Mouse (Mus musculus) heart, embryonic 11.5 days (tissue): ENCODE measurements around the gene Rsrp1. TPM values are rescaled to one million over a fixed set of nuclear protein-coding genes. Genes with fewer than 3 reads are reported as not detected.
A peak's percentile ranks its signal among the peaks of the same experiment; 100 is the strongest.

ENCODE experiments used
- ATAC-seq: fragments of 200-750 bp; cut with Nextera tagmentation; replicated peaks from 2 replicates; pipeline ENCODE4 v1.8.0; 2017; ENCODE audit warnings: moderate library complexity; ENCODE audit not compliant: insufficient number of reproducible peaks, low FRiP score, low TSS enrichment
- H3K27ac ChIP-seq: fragments of 300-500 bp; sonication (generic); 2 replicates; pipeline ENCODE4 v1.5.1; 2014; ENCODE audit warnings: mild to moderate bottlenecking, low read depth, low read length
- H3K27me3 ChIP-seq: fragments of 300-500 bp; sonication (generic); 2 replicates; pipeline ENCODE4 v1.6.1; 2014; ENCODE audit warnings: mild to moderate bottlenecking, low read length, mixed read lengths; ENCODE audit not compliant: control insufficient read depth, insufficient read depth
- H3K36me3 ChIP-seq: fragments of 300-500 bp; sonication (generic); 2 replicates; pipeline ENCODE4 v1.6.1; 2014; ENCODE audit warnings: mild to moderate bottlenecking, low read length, moderate library complexity, mixed read lengths; ENCODE audit not compliant: control insufficient read depth, insufficient read depth
- H3K4me1 ChIP-seq: fragments of 300-500 bp; sonication (generic); 2 replicates; pipeline ENCODE4 v1.6.1; 2014; ENCODE audit warnings: low read length; ENCODE audit not compliant: control insufficient read depth, insufficient read depth
- H3K4me2 ChIP-seq: fragments of 300-500 bp; sonication (generic); 2 replicates; pipeline ENCODE4 v1.6.1; 2014; ENCODE audit warnings: mild to moderate bottlenecking, moderate library complexity
- H3K4me3 ChIP-seq: fragments of 300-500 bp; sonication (generic); 2 replicates; pipeline ENCODE4 v1.5.1; 2014; ENCODE audit warnings: low read depth, low read length
- H3K9ac ChIP-seq: fragments of 300-500 bp; sonication (generic); 2 replicates; pipeline ENCODE4 v1.6.1; 2014; ENCODE audit warnings: mild to moderate bottlenecking, low read depth, low read length, moderate library complexity
- H3K9me3 ChIP-seq: fragments of 300-500 bp; sonication (generic); replicated peaks from 2 replicates; pipeline ENCODE4 v1.6.1; 2016; ENCODE audit warnings: low read length; ENCODE audit not compliant: control insufficient read depth
- WGBS: fragments of 180-500 bp; shearing (Covaris S2); extraction: QIAGEN DNeasy Blood & Tissue Kit; methylation state at CpG from one replicate; pipeline ENCODE4 v1.1.7; 2014; ENCODE audit not compliant: insufficient replicate concordance; 5-methylcytosine and 5-hydroxymethylcytosine counted together
- polyA plus RNA-seq: library from polyadenylated mRNA; unstranded; fragments of >200 nt; fragmentation: Nextera tagmentation; extraction: Ambion mirVana; gene quantifications from 2 replicates; pipeline ENCODE4 v1.2.1, GENCODE M21; 2014

Rsrp1 gene
- 331 and 353 TPM in 2 replicates for polyA plus RNA-seq

- H3K4me1 ChIP-seq, result peaks cover 12% of the 10 kb centered on the region
- H3K4me2 ChIP-seq, result peak within 1 kb of the TSS; percentile 66
- H3K9me3 ChIP-seq, result no peaks in the 10 kb centered on the region
- H3K9ac ChIP-seq, result peak within 1 kb of the TSS; percentile 99
- H3K27me3 ChIP-seq, result no peaks in the 10 kb centered on the region
- ATAC-seq, result peak; percentile 89
- WGBS, result 1% methylated on average over 64 of the region's 64 CpGs
- H3K4me3 ChIP-seq, result peak within 1 kb of the TSS; percentile 100
- H3K36me3 ChIP-seq, result peaks cover 23% of the 10 kb centered on the region
- peak within 1 kb of the TSS; percentile 96 for H3K27ac ChIP-seq
Measured at GRCm38 (mm10) chr4:134923258-134924018, at the start of gene Rsrp1. Rsrp1 (plus strand) TSS chr4:134923592.

- Histone ChIP-seq H3K9me3 (no peaks in the 10 kb centered on the region), H3K36me3 (no peaks in the 10 kb centered on the region), H3K4me3 (no peak overlapping the region), H3K9ac (no peak overlapping the region), H3K27ac (no peak overlapping the region), H3K4me1 (no peaks in the 10 kb centered on the region; the same call in 1 of the 2 replicates), H3K27me3 (no peaks in the 10 kb centered on the region), H3K4me2 (no peak overlapping the region)
- ATAC-seq, result no peak
- WGBS, result 80% methylated on average over 9 of the region's 9 CpGs
Measured at GRCm38 (mm10) chr4:134876171-134876570, 47.2 kb upstream of the Rsrp1 start.

- Histone ChIP-seq H3K4me1 (no peaks in the 10 kb centered on the region; the same call in 1 of the 2 replicates), H3K9me3 (no peaks in the 10 kb centered on the region), H3K4me3 (peak overlapping the region; percentile 38), H3K27ac (no peak overlapping the region), H3K4me2 (peak overlapping the region; percentile 66), H3K36me3 (no peaks in the 10 kb centered on the region), H3K9ac (no peak overlapping the region), H3K27me3 (no peaks in the 10 kb centered on the region)
- WGBS, result 4% methylated on average over 17 of the region's 17 CpGs
- ATAC-seq, result no peak
Measured at GRCm38 (mm10) chr4:134879410-134879981, 43.9 kb upstream of the Rsrp1 start.

GRCm38 (mm10) chr4:134880041-134880440, 43.4 kb upstream of the Rsrp1 start:
- ATAC-seq, result no peak
- no peak overlapping the region for H3K9ac ChIP-seq

GRCm38 (mm10) chr4:134883266-134883665, 40.1 kb upstream of the Rsrp1 start:
- WGBS, result 28% methylated on average over 7 of the region's 7 CpGs
- ATAC-seq, result no peak
- Histone ChIP-seq H3K4me3 (no peak overlapping the region), H3K9ac (no peak overlapping the region), H3K27ac (no peak overlapping the region), H3K4me2 (no peak overlapping the region), H3K36me3 (no peaks in the 10 kb centered on the region), H3K27me3 (no peaks in the 10 kb centered on the region), H3K9me3 (no peaks in the 10 kb centered on the region), H3K4me1 (no peaks in the 10 kb centered on the region; the same call in 1 of the 2 replicates)

More at GRCm38 (mm10) chr4:134880041-134880440, 43.4 kb upstream of the Rsrp1 start:
- Histone ChIP-seq H3K27me3 (no peaks in the 10 kb centered on the region), H3K4me3 (no peak overlapping the region), H3K4me1 (no peaks in the 10 kb centered on the region; the same call in 1 of the 2 replicates), H3K4me2 (peak overlapping the region; percentile 66), H3K9me3 (no peaks in the 10 kb centered on the region), H3K27ac (no peak overlapping the region), H3K36me3 (no peaks in the 10 kb centered on the region)
- 39% methylated on average over 6 of the region's 6 CpGs for WGBS

GRCm38 (mm10) chr4:134883808-134884207, 39.6 kb upstream of the Rsrp1 start:
- Histone ChIP-seq H3K4me2 (no peak overlapping the region), H3K9ac (no peak overlapping the region), H3K36me3 (no peaks in the 10 kb centered on the region), H3K27me3 (no peaks in the 10 kb centered on the region), H3K4me1 (no peaks in the 10 kb centered on the region; the same call in 1 of the 2 replicates), H3K27ac (no peak overlapping the region), H3K4me3 (no peak overlapping the region), H3K9me3 (no peaks in the 10 kb centered on the region)
- ATAC-seq, result no peak
- WGBS, result 71% methylated on average over 10 of the region's 10 CpGs

GRCm38 (mm10) chr4:134884364-134884763, 39.0 kb upstream of the Rsrp1 start:
- Histone ChIP-seq H3K9ac (no peak overlapping the region), H3K4me1 (no peaks in the 10 kb centered on the region; the same call in 1 of the 2 replicates), H3K27me3 (no peaks in the 10 kb centered on the region), H3K27ac (no peak overlapping the region), H3K4me3 (no peak overlapping the region), H3K36me3 (no peaks in the 10 kb centered on the region), H3K4me2 (no peak overlapping the region), H3K9me3 (no peaks in the 10 kb centered on the region)
- WGBS, result 83% methylated on average over 4 of the region's 4 CpGs
- no peak for ATAC-seq

GRCm38 (mm10) chr4:134892096-134892495, 31.3 kb upstream of the Rsrp1 start:
- H3K9me3 ChIP-seq, result no peaks in the 10 kb centered on the region
- no peak overlapping the region for H3K9ac ChIP-seq
- 76% methylated on average over 6 of the region's 6 CpGs for WGBS
- H3K36me3 ChIP-seq, result peaks cover 8% of the 10 kb centered on the region; the same call in 1 of the 2 replicates
- ATAC-seq, result no peak
- H3K4me2 ChIP-seq, result no peak overlapping the region
- no peaks in the 10 kb centered on the region for H3K4me1 ChIP-seq
- H3K4me3 ChIP-seq, result no peak overlapping the region
- no peak overlapping the region for H3K27ac ChIP-seq
- H3K27me3 ChIP-seq, result no peaks in the 10 kb centered on the region
